Mouse (Mus musculus): ENCODE results near the gene Slc22a8. TPM values are rescaled to one million over a fixed set of nuclear protein-coding genes. Genes with fewer than 3 reads are reported as not detected.
A peak's percentile ranks its signal among the peaks of the same experiment; 100 is the strongest.

Gene Slc22a8
- total RNA-seq, 2 experiments from 2014 or later: 0.07 TPM; not detected in 1

DNA sequence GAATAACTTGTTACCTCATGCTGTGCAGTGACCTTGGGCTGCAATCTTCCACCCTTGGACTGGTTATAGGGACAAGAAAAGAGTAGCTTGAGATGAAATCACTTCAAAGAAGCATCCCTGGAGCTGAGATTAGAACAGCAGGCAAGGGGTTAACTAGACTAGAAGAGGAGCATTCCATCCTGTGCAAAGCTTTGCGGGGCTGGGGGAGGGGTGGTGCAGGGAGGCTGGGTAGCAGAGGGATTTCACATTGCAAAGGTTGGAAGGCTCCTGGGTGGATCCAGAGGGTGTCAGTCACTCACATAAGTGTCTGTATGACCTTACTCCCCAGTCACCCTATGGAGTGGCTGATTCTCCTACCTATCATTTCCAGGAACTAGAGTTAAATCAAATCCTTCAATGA lies 3.5 kb downstream of the Slc22a8 start:
- no peak for DNase-seq
- intact Hi-C loops (cut with DNase I): no loop called here

DNA sequence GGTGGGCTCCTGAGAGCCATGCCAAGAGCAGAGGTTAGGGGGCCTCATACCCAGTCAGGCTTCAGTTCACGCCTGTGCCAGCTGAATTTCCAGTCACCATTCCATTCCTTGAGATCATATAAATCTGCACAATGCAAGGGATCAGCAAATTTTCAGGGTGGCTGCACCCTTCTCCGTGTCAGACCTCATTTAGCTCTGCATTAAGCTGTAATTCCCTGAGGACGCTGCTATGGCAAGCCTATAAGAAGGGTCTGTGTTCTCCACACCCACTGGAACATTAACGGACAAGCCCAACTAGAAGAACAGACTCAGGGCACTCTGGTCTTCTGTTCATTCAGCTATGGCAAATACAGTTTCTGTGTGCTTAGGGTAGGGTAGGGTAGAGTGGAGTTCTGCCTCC lies 6.2 kb downstream of the Slc22a8 start:
- intact Hi-C loops (cut with DNase I): no loop called here
- no peak for DNase-seq

GRCm38 (mm10) chr19:8599229-8599628 lies 8.2 kb downstream of the Slc22a8 start:
- no peak for DNase-seq
- intact Hi-C loops (cut with DNase I): no loop called here

- intact Hi-C loops (cut with DNase I): no loop called here
- peak in 1 of 2 experiments; percentile 11 for DNase-seq
These were observed 10.9 kb downstream of the Slc22a8 start for GRCm38 (mm10) chr19:8601922-8602321.

DNA sequence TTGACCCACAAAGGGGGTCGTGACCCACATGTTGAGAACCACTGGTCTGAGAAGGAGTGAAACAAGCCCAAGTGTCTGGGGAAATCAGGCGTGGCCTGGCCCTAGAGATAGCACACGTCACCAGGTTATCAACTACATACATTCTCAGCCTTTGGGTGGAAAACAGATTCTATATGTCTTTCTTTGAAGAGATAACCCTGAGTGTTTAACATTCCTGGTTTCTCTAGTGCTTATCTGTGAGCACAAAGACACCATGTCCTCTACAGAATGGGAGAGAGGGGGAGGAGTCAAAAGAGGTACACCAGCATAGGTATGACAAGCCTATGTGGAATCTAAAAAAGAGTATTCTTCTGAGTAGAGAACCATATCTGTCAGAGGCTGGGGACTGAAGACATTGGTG lies 11.9 kb downstream of the Slc22a8 start:
- intact Hi-C loops (cut with DNase I): no loop called here
- DNase-seq: no peak

DNA sequence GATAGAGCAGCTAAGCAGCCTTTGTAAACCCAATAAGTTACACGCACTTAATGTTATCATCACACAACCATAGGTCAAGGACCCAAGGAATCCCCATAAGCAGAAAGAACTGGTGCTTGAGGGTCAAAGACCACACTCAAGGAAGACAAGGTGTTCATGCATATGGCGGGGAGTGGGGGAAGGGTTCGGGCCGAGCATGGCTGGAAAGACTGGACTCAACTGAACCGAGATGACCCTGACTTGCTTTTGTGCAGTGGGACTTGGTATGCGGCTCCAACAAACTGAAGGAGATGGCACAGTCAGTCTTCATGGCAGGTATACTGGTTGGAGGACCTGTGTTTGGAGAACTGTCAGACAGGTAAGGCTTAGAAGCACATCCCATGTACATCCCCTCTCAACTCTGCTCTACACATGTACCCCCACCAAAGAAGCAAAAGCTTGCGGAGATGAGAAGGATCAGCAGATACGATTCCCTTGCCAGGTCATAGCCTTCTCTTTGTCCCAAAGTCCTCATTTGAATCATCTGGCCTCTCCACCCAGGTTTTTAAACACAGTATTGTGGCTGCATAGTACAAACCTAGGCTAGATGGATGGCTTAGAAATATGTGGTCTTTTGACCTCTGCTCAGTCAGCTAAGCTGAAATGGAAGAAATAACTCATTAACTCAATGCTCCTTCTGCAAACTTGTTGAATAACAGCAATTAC lies 13.6 kb downstream of the Slc22a8 start:
- no peak for DNase-seq
- intact Hi-C loops (cut with DNase I): no loop called here

DNA sequence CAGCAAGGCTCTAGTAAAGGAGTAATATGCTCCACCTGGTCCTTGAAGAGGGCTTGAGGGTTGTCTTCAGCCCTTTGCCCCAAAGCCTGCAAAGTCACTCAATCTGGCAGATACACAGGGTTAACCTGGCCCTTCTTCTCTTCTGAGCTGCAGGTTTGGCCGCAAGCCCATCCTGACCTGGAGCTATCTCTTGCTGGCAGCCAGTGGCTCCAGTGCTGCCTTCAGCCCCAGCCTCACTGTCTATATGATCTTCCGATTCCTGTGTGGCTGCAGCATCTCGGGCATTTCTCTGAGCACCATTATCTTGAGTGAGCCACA lies 14.1 kb downstream of the Slc22a8 start:
- intact Hi-C loops (cut with DNase I): no loop called here
- DNase-seq: no peak

DNA sequence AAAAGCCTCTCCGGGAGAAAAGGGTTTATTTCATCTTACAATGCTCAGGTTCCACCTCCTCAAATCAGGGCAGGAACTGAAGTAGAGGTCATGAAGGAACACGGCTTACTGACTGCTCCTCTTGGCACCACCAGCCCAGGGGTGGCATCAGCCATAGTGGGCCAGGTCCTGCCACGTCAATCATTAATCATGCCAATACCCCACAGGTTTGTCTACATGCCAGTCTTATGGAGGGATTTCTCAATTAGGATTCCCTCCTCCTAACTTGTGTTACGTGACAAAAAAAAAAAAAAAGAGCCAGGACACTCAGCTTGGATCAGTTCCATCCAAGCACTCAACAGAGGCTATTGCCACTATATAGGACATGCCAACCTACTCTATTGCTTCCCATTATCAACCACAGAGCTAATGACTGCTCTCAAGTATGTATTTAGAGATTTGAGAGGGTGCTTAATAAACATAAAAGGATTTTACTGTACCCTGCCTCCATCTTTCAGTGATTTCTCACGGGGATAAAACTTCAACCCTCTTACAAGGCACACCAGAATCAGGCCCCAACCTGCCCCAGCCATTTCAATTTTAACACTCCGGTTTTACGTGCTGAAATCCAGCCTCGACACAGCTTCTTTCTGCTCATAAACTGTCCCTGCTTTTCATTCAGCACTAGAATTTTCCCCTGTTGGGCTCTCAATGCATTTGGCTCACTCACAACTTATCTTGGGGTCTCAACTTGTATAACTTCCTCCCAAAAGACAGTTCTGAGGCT lies 20.5 kb downstream of the Slc22a8 start:
- DNase-seq: no peak
- intact Hi-C loops (cut with DNase I): no loop called here

DNA sequence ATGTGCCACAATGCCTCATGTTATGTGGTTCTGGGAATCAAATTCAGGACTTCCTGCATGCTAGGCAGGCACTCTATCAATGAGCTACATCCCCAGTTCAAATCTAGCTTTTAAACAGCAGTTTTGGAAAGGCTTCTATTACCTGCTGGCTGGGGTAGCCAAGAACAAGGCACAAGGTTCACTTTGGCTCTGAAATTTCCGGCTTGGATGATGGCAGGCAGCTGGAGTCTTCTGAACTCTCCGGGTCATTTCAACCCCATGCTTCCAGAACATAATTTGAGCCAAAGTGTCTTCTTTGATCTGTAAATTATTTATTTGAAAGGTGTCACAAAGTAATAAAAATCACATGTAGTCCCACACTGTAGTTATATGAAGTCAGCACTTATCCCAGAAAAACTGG lies 22.1 kb downstream of the Slc22a8 start:
- intact Hi-C loops (cut with DNase I): no loop called here
- DNase-seq: no peak

GRCm38 (mm10) chr19:8614343-8614742 lies 23.3 kb downstream of the Slc22a8 start:
- DNase-seq: no peak
- intact Hi-C loops (cut with DNase I): no loop called here

GRCm38 (mm10) chr19:8616314-8616713 lies 25.3 kb downstream of the Slc22a8 start:
- no peak for DNase-seq
- intact Hi-C loops (cut with DNase I): no loop called here

GRCm38 (mm10) chr19:8617904-8618303 lies 26.9 kb downstream of the Slc22a8 start, which contains the start of gene Slc22a6:
Gene Slc22a6, plus strand, starts transcription at chr19:8618039.
- DNase-seq: no peak
- intact Hi-C loops (cut with DNase I): no loop called here

DNA sequence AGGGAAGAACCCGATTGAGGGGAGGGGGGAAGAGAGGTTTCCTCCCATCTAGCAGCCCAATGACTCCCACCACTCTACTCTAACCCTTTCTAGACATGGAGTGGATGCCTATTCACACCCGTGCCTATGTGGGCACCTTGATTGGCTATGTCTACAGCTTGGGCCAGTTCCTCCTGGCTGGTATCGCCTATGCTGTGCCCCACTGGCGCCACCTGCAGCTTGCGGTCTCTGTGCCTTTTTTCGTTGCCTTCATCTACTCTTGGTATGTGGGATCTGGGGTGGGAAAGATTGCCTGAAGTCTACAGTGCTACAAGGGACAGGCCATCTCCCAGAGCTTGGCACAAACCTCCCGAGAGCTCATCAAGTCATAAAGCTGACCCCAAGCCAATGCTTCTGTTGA lies 30.0 kb downstream of the Slc22a8 start:
- no peak for DNase-seq

DNA sequence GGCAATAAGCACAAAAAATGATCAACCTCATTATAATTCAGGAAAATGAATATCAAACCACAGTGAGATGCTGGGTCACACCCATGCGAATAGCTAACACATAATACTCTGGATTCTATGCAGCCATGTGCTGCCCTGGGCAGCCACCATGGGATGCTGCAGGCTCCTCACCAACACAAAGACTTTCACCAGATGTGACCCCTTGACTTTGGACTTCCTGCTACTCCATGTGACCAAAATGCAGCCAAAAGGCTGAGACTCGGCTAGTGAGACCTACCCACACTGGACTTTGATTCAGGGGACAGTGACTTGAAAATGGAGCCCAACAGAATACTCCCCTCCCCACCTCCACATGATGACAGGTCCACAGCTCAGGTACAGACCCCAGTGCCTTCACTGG lies 39.2 kb downstream of the Slc22a8 start:
- intact Hi-C loops (cut with DNase I): no loop called here
- peak in 1 of 2 experiments; percentile 30 for DNase-seq

More for the DNA sequence above, 30.0 kb downstream of the Slc22a8 start:
- intact Hi-C loops (cut with DNase I): no loop called here

DNA sequence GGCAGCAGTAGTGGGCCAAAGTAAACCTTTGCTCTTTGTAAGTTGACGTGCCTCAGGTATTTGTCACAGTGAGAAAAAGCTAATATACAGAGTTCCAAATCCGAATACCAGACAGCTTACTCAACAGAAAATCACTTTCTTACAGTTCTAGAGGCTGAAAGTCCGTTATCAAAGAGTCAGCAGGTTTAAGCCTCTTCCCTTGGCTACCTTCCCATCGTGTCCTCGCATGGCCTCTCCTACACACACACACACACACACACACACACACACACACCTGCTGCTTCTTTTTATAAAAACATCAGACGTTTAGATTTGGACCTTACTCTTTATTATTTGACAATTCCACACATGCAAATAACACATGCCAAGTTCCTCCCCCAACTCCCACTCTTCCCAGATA lies 39.8 kb downstream of the Slc22a8 start:
- intact Hi-C loops (cut with DNase I): no loop called here
- peak; percentile 20 to 37 for DNase-seq

DNA sequence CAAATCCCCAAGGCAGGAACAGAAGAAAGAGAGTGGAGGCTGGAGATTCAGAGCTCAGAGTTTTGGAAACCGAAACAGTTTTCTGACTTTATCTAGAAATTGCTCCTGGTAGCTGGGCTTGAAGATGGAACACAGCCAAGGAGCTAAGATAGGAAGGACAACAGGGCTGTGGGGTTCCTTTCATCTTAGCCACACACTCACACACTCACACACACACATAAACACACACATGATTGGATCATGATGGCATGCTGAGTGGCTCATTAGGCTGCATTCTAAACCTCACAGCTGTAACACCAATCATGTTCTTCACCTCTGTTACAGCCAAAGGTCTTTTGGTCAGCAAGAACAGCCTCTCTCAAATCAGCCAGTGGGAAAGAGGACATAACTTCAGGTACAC lies 41.0 kb downstream of the Slc22a8 start:
- DNase-seq: no peak
- intact Hi-C loops (cut with DNase I): no loop called here

DNA sequence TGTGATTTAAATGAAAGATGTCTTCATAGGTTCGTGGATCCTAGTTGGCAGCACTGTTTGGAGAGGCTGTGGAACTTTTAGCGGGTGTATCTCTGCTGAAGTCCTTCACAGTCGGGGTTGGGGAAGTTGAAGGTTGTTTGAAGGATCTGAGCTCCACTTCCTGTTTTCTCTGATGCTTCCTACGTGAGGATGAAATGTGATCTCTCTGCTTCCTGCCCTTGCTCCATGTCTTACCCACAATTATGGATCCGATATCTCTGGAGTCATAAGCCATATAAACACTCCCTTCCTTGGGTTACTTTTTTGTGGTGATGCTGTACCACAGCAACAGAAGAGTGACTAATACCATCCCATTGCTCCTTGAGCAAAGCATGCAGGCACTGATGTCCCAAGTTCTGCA lies 51.0 kb downstream of the Slc22a8 start:
- intact Hi-C loops (cut with DNase I): no loop called here
- DNase-seq: no peak

- intact Hi-C loops (cut with DNase I): no loop called here
These were observed 55.3 kb downstream of the Slc22a8 start for GRCm38 (mm10) chr19:8646393-8646792.

GRCm38 (mm10) chr19:8655833-8656232 lies 64.8 kb downstream of the Slc22a8 start:
- intact Hi-C loops (cut with DNase I): no loop called here
- peak; percentile 21 to 52 for DNase-seq

More at GRCm38 (mm10) chr19:8646393-8646792, 55.3 kb downstream of the Slc22a8 start:
- no peak for DNase-seq

GRCm38 (mm10) chr19:8656341-8656740 lies 65.3 kb downstream of the Slc22a8 start:
- DNase-seq: peak; percentile 27 to 28
- intact Hi-C loops (cut with DNase I): no loop called here

Data from heart, postnatal 10 days (tissue).